Mouse (Mus musculus): ENCODE measurements at regions not wholly inside any gene's neighbourhood (a gene's known extent, or its start where the extent isn't known, plus 50 kb on each side); places are given as distances from the start of the nearest gene placed in this dataset.

GRCm38 (mm10) chr12:13815500-13815899 is 336.4 kb downstream of the Fam84a start:
- DNase-seq: no peak

GRCm38 (mm10) chr12:13810155-13810515 is 341.7 kb downstream of the Fam84a start:
- no peak for DNase-seq

- no peak for DNase-seq
Measured at GRCm38 (mm10) chr12:13809291-13810154, 342.3 kb downstream of the Fam84a start.

- DNase-seq: no peak
Measured at GRCm38 (mm10) chr12:13779752-13780151, 372.1 kb downstream of the Fam84a start.

- no peak for DNase-seq
Measured at GRCm38 (mm10) chr12:13776687-13777086, 375.2 kb downstream of the Fam84a start.

GRCm38 (mm10) chr12:13769696-13770095 is 382.2 kb downstream of the Fam84a start:
- DNase-seq: no peak

GRCm38 (mm10) chr12:13769156-13769555 is 382.7 kb downstream of the Fam84a start:
- DNase-seq: no peak

GRCm38 (mm10) chr12:13766486-13766885 is 385.4 kb downstream of the Fam84a start:
- peak in 1 of 2 experiments; percentile 3 for DNase-seq

- no peak for DNase-seq
Measured at GRCm38 (mm10) chr12:13753878-13754277, 398.0 kb downstream of the Fam84a start.

GRCm38 (mm10) chr12:13744323-13744931 is 407.4 kb downstream of the Fam84a start:
- no peak for DNase-seq

- DNase-seq: no peak
Measured at GRCm38 (mm10) chr12:13729901-13730637, 421.8 kb downstream of the Fam84a start.

GRCm38 (mm10) chr12:13728986-13729385 is 422.9 kb downstream of the Fam84a start:
- DNase-seq: no peak

- no peak for DNase-seq
Measured at GRCm38 (mm10) chr12:13724511-13724910, 427.3 kb downstream of the Fam84a start.

- peak in 1 of 2 experiments; percentile 3 for DNase-seq
Measured at GRCm38 (mm10) chr12:13709806-13710205, 440.9 kb downstream of the Nbas start.

- no peak for DNase-seq
Measured at GRCm38 (mm10) chr12:13707747-13708146, 438.8 kb downstream of the Nbas start.

- no peak for DNase-seq
Measured at GRCm38 (mm10) chr12:13706510-13706909, 437.6 kb downstream of the Nbas start.

GRCm38 (mm10) chr12:13703604-13704003 is 434.7 kb downstream of the Nbas start:
- DNase-seq: peak in 1 of 2 experiments; percentile 15

GRCm38 (mm10) chr12:13699858-13700257 is 430.9 kb downstream of the Nbas start:
- DNase-seq: no peak

- no peak for DNase-seq
Measured at GRCm38 (mm10) chr12:13698834-13699233, 429.9 kb downstream of the Nbas start.

GRCm38 (mm10) chr12:13691394-13692165 is 422.6 kb downstream of the Nbas start:
- DNase-seq: no peak

- DNase-seq: no peak
Measured at GRCm38 (mm10) chr12:13677266-13677665, 408.3 kb downstream of the Nbas start.

GRCm38 (mm10) chr12:13669453-13669852 is 400.5 kb downstream of the Nbas start:
- no peak for DNase-seq

Data from cerebellum, postnatal 36 days (tissue).